In genomic region chr2:44916286-44916685, GRCm38 (mm10) we compare ENCODE assay signal across 31 mouse cellular contexts.
"Had no signal": no experiment of that assay in that cellular context is flagged by ENCODE, and none has a peak within 500 bp of the region (broad histone marks: within the 10 kb centered on the region; RNA-seq: fewer than 3 reads in every experiment).

No protein-coding gene starts in this region.

- H3K4me2 ChIP-seq: limb, embryonic 12.5 days; limb, embryonic 13.5 days; limb, embryonic 15.5 days; liver, embryonic 11.5 days; liver, embryonic 12.5 days; liver, embryonic 13.5 days; liver, embryonic 15.5 days; lung, embryonic 14.5 days; lung, embryonic 15.5 days; midbrain, embryonic 11.5 days; midbrain, embryonic 12.5 days; midbrain, embryonic 13.5 days; midbrain, embryonic 15.5 days had no signal

- H3K27ac ChIP-seq: limb, embryonic 10.5 days; limb, embryonic 12.5 days; limb, embryonic 13.5 days; limb, embryonic 15.5 days; liver, embryonic 12.5 days; liver, embryonic 13.5 days; liver, embryonic 14.5 days; liver, embryonic 15.5 days; lung, embryonic 15.5 days; macrophage; midbrain, embryonic 10.5 days; midbrain, embryonic 12.5 days; midbrain, embryonic 13.5 days; midbrain, embryonic 15.5 days had no signal

- H3K36me3 ChIP-seq: limb, embryonic 10.5 days; limb, embryonic 12.5 days; limb, embryonic 13.5 days; limb, embryonic 15.5 days; liver, embryonic 12.5 days; liver, embryonic 13.5 days; liver, embryonic 15.5 days; lung, embryonic 15.5 days; midbrain, embryonic 10.5 days; midbrain, embryonic 12.5 days; midbrain, embryonic 13.5 days; midbrain, embryonic 15.5 days had no signal

- H3K4me3 ChIP-seq: limb, embryonic 10.5 days; limb, embryonic 12.5 days; limb, embryonic 13.5 days; limb, embryonic 15.5 days; liver, embryonic 12.5 days; liver, embryonic 13.5 days; liver, embryonic 15.5 days; lung, embryonic 15.5 days; megakaryocyte, embryonic 14.5 days; midbrain, embryonic 10.5 days; midbrain, embryonic 12.5 days; midbrain, embryonic 13.5 days; midbrain, embryonic 15.5 days; myocyte had no signal

- H3K4me1 ChIP-seq: limb, embryonic 10.5 days; limb, embryonic 12.5 days; limb, embryonic 13.5 days; limb, embryonic 15.5 days; lung, embryonic 15.5 days; midbrain, embryonic 10.5 days; midbrain, embryonic 12.5 days; midbrain, embryonic 13.5 days; midbrain, embryonic 15.5 days had no signal

- DNase-seq: left cerebral cortex, postnatal 4 days; liver; liver, embryonic 13.5 days; liver, postnatal 0 days; lung, adult 18-20 months; lung, adult 2 months; lung, embryonic 14.5 days; lung, postnatal 10 days; lung, postnatal 14 days; lung, postnatal 36 days; lung, postnatal 4 days; midbrain, embryonic 14.5 days had no signal

- H3K9me3 ChIP-seq: limb, embryonic 10.5 days; limb, embryonic 12.5 days; limb, embryonic 13.5 days; limb, embryonic 15.5 days; liver, embryonic 12.5 days; liver, embryonic 13.5 days; liver, embryonic 15.5 days; lung, embryonic 15.5 days; megakaryocyte, embryonic 14.5 days; midbrain, embryonic 10.5 days; midbrain, embryonic 12.5 days; midbrain, embryonic 13.5 days; midbrain, embryonic 15.5 days had no signal

- H3K9ac ChIP-seq: limb, embryonic 12.5 days; limb, embryonic 13.5 days; limb, embryonic 15.5 days; liver, embryonic 12.5 days; liver, embryonic 13.5 days; liver, embryonic 14.5 days; liver, embryonic 15.5 days; liver, postnatal 0 days; lung, embryonic 14.5 days; lung, embryonic 15.5 days; midbrain, embryonic 12.5 days; midbrain, embryonic 13.5 days; midbrain, embryonic 15.5 days had no signal

- H3K27me3 ChIP-seq: limb, embryonic 12.5 days; limb, embryonic 13.5 days; limb, embryonic 15.5 days; liver, embryonic 12.5 days; liver, embryonic 13.5 days; liver, embryonic 15.5 days; lung, embryonic 15.5 days; megakaryocyte, embryonic 14.5 days; midbrain, embryonic 12.5 days; midbrain, embryonic 13.5 days; midbrain, embryonic 15.5 days had no signal

- ATAC-seq: liver, embryonic 12.5 days; liver, postnatal 0 days; lung, postnatal 0 days; midbrain, embryonic 13.5 days; midbrain, embryonic 15.5 days; midbrain, embryonic 16.5 days had no signal
